Mouse (Mus musculus): ENCODE results near the gene Cln3. TPM values are rescaled to one million over a fixed set of nuclear protein-coding genes. Genes with fewer than 3 reads are reported as not detected.

Gene Cln3
- total and polyA plus RNA-seq, 3 experiments: 12.8 to 33.2 (median 12.9) TPM

DNA sequence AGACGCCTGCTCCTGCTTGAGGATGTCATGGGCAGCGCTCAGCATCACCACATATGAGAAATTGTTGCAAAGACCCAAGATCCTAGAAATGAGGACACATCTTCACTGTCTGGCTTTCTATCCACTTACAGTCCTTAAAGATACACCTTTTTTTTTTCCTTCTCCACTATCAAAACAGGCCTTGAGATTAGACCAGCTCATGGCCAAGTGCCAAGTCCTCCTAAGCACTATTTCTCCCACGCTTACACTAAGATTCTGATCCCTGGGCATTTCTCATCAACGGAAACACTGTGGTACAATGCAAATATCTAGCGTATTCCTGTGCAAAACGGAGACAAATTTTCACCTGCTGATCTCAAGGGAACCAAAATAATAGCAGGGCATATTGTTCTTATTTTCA is 4.0 kb downstream of the Cln3 start:
- H3K27ac ChIP-seq: no peak overlapping the region
- no peaks in the 10 kb centered on the region for H3K79me2 ChIP-seq (replicated peaks; ENCODE audit: control insufficient read depth, insufficient read depth, low read length)
- no peaks in the 10 kb centered on the region for H3K4me1 ChIP-seq (ENCODE audit: control insufficient read depth, insufficient read depth, low read length)
- 76% methylated on average over 6 of the region's 6 CpGs for WGBS
- TF ChIP-seq EP300 (IDR thresholded peaks at IDR 0.05; ENCODE audit: insufficient read depth, low read depth, low read length): no peak
- no peak for TF ChIP-seq POLR2A (IDR thresholded peaks at IDR 0.05; ENCODE audit: insufficient read depth, low read depth, low read length)
- no peak for TF ChIP-seq CTCF (IDR thresholded peaks at IDR 0.05)
- H3K9ac ChIP-seq (ENCODE audit: low read depth, low read length): no peak overlapping the region
- no peaks in the 10 kb centered on the region for H3K36me3 ChIP-seq (ENCODE audit: control insufficient read depth, insufficient read depth, low read length)
- no peaks in the 10 kb centered on the region for H3K27me3 ChIP-seq (ENCODE audit: control insufficient read depth, insufficient read depth, low read length)
- no peak for DNase-seq
- intact Hi-C loops (cut with DNase I): loop anchor here (2.0 to 10.0 kb wide), 2 partner anchors 15 to 623 kb away; partner anchors contain the start of genes Eif3c, Mylpf and Tbc1d10b
- H3K4me3 ChIP-seq: no peak overlapping the region

DNA sequence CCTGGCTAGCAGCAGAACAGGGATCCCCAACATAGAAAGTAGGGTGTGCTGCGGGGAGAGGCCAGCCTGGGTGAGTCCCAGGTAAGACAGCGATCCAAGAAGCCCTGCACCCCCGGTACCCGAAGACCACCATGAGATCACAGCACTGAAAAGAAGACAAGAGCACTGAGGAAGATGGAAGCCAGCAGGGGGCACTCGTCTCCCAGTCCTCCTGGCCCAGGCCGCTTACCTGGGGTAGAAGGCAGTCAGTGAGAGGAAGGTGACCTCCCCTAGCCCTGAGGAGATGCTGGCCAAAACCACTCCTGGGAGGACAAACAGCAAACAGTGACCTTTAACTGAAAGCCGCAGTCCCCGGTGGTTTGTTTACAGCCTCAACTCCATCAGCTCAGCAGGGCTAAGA is 6.4 kb downstream of the Cln3 start:
- no peak overlapping the region for H3K27ac ChIP-seq
- H3K4me3 ChIP-seq: no peak overlapping the region
- H3K9ac ChIP-seq (ENCODE audit: low read depth, low read length): no peak overlapping the region
- WGBS: 62% methylated on average over 8 of the region's 8 CpGs
- H3K79me2 ChIP-seq (replicated peaks; ENCODE audit: control insufficient read depth, insufficient read depth, low read length): no peaks in the 10 kb centered on the region
- no peaks in the 10 kb centered on the region for H3K36me3 ChIP-seq (ENCODE audit: control insufficient read depth, insufficient read depth, low read length)
- TF ChIP-seq POLR2A (IDR thresholded peaks at IDR 0.05; ENCODE audit: insufficient read depth, low read depth, low read length) (no peak), CTCF (IDR thresholded peaks at IDR 0.05) (peak; percentile 73)
- H3K4me1 ChIP-seq (ENCODE audit: control insufficient read depth, insufficient read depth, low read length): no peaks in the 10 kb centered on the region
- H3K27me3 ChIP-seq (ENCODE audit: control insufficient read depth, insufficient read depth, low read length): no peaks in the 10 kb centered on the region
- DNase-seq: peak; percentile 48 to 67
- intact Hi-C loops (cut with DNase I): loop anchor here (2.0 kb wide), 1 partner anchor 58 kb away; no protein-coding TSS in a partner anchor

DNA sequence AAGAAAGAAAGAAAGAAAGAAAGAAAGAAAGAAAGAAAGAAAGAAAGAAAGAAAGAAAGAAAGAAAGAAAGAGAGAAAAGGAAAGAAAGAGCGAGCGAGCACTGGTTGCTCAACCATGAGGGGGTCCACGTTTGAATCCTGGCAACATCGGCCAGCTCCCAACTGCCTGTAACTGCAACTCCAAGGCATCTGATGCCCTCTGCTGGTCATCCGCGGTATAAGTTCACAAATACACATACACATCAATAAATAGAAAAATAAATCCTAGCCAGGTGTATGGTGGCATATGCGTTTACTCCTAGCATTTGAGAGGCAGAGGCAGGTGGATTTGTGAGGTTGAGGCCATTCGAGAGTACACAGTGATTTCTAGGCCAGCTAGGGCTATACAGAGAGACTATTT is 8.7 kb downstream of the Cln3 start:
- intact Hi-C loops (cut with DNase I): no loop called here
- H3K9ac ChIP-seq (ENCODE audit: low read depth, low read length): no peak overlapping the region
- no peak for DNase-seq

DNA sequence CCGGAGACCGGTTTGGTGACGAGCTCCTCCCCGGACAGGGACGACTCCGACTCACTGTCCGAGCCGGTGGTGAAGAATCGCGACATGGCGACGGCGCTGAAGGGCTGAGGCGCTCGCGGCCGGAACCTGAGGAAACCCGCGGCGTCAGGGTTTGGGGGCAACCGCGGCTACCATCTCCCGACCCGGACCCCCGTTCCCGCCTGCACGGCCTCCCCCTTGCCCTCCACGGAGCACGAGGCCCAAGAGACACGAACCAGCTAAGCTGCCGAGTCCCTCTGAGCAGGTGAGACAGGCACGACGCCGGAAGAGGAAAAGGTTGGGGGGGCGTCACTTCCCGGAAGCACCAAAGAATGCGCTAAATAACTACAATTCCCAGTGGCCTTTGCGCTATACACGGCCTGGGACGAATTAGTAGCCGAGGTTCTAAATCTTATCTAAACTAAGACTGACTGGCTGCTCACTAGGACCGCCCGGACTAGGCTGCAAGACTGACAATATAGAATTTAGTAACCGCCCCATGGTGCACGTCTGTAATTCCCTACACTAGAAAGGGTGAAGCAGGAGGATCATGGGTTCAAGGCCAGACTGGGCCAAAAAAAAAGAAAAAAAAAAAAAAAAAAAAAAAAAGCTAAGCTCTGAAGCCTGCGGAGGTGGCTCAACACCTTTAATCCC is 19.4 kb downstream of the Cln3 start, which contains the start of gene Eif3c:
Gene Eif3c (minus strand): TSS at position 318 of the 672 bp plus-strand sequence.
- TF ChIP-seq POLR2A (IDR thresholded peaks at IDR 0.05; ENCODE audit: insufficient read depth, low read depth, low read length) (peak; percentile 80), CTCF (IDR thresholded peaks at IDR 0.05) (no peak), EP300 (IDR thresholded peaks at IDR 0.05; ENCODE audit: insufficient read depth, low read depth, low read length) (peak; percentile 52; the same call in 1 of the 2 replicates)
- DNase-seq: peak; percentile 84 to 90
- no peaks in the 10 kb centered on the region for H3K27me3 ChIP-seq (ENCODE audit: control insufficient read depth, insufficient read depth, low read length)
- peak within 1 kb of the TSS; percentile 83 for H3K27ac ChIP-seq
- intact Hi-C loops (cut with DNase I): loop anchor here (2.0 kb wide), 2 partner anchors 17 to 91 kb away; partner anchors contain the start of gene Sh2b1
- H3K36me3 ChIP-seq (ENCODE audit: control insufficient read depth, insufficient read depth, low read length): peaks cover 9% of the 10 kb centered on the region; the same call in 1 of the 2 replicates
- no peaks in the 10 kb centered on the region; the same call in 1 of the 2 replicates for H3K4me1 ChIP-seq (ENCODE audit: control insufficient read depth, insufficient read depth, low read length)
- WGBS: under 1% methylated on average over 46 of the region's 46 CpGs
- H3K79me2 ChIP-seq (replicated peaks; ENCODE audit: control insufficient read depth, insufficient read depth, low read length): no peaks in the 10 kb centered on the region
- H3K4me3 ChIP-seq: peak within 1 kb of the TSS; percentile 91
- H3K9ac ChIP-seq (ENCODE audit: low read depth, low read length): peak within 1 kb of the TSS; percentile 96

More for the DNA sequence above, 8.7 kb downstream of the Cln3 start:
- no peak overlapping the region for H3K27ac ChIP-seq
- no peaks in the 10 kb centered on the region for H3K4me1 ChIP-seq (ENCODE audit: control insufficient read depth, insufficient read depth, low read length)
- TF ChIP-seq EP300 (IDR thresholded peaks at IDR 0.05; ENCODE audit: insufficient read depth, low read depth, low read length) (no peak), CTCF (IDR thresholded peaks at IDR 0.05) (peak; percentile 68)
- H3K36me3 ChIP-seq (ENCODE audit: control insufficient read depth, insufficient read depth, low read length): no peaks in the 10 kb centered on the region
- no peaks in the 10 kb centered on the region for H3K79me2 ChIP-seq (replicated peaks; ENCODE audit: control insufficient read depth, insufficient read depth, low read length)
- WGBS: 62% methylated on average over 8 of the region's 8 CpGs
- no peak overlapping the region for H3K4me3 ChIP-seq
- H3K27me3 ChIP-seq (ENCODE audit: control insufficient read depth, insufficient read depth, low read length): no peaks in the 10 kb centered on the region

DNA sequence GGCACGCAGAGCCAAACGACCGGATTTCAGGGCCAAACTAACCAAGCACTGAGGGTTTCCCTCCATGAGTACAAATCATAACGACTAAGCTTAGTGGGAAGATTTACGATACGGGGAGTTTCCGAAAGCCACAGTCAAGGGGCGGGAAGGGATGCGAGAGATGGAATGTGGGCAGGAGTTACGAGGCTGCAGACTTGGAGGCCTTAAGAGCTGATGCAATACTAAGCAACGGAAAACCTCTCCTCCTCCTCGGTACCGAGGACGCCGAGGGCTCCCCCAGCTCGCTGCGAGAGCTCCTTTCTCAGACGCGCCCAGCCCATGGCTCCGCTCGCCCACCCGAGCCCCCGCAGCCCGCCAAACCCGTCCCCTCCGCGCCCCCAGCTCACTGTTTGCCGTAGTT is 19.9 kb downstream of the Cln3 start:
- no peaks in the 10 kb centered on the region; the same call in 1 of the 2 replicates for H3K4me1 ChIP-seq (ENCODE audit: control insufficient read depth, insufficient read depth, low read length)
- WGBS: 1% methylated on average over 28 of the region's 28 CpGs
- intact Hi-C loops (cut with DNase I): loop anchor here (2.0 kb wide), 2 partner anchors 17 to 91 kb away; partner anchors contain the start of gene Sh2b1
- H3K79me2 ChIP-seq (replicated peaks; ENCODE audit: control insufficient read depth, insufficient read depth, low read length): no peaks in the 10 kb centered on the region
- TF ChIP-seq EP300 (IDR thresholded peaks at IDR 0.05; ENCODE audit: insufficient read depth, low read depth, low read length) (no peak), POLR2A (IDR thresholded peaks at IDR 0.05; ENCODE audit: insufficient read depth, low read depth, low read length) (no peak), CTCF (IDR thresholded peaks at IDR 0.05) (no peak)
- peak overlapping the region; percentile 96 for H3K9ac ChIP-seq (ENCODE audit: low read depth, low read length)
- H3K36me3 ChIP-seq (ENCODE audit: control insufficient read depth, insufficient read depth, low read length): peaks cover 9% of the 10 kb centered on the region; the same call in 1 of the 2 replicates
- DNase-seq: no peak
- no peaks in the 10 kb centered on the region for H3K27me3 ChIP-seq (ENCODE audit: control insufficient read depth, insufficient read depth, low read length)
- peak overlapping the region; percentile 83 for H3K27ac ChIP-seq
- H3K4me3 ChIP-seq: peak overlapping the region; percentile 91

DNA sequence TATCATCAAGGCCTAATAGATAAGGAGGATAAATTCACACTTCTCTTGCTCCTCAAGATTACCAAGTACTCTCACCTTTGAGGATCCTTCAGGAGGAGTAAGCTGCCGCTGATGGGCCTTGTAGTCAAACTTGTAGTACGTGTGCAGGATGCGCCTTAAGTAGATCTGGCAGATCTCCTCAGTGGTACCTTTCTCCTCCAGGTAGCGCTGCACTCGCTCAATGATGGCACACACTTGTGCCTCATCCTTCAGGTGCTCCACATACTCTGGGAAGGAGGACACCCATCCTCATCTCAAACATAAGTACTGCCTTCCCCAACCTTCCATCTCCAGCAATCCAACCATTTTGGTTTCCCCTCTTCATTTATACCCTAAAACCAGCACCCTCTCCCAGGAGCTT is 29.0 kb downstream of the Cln3 start:
- peaks cover 2% of the 10 kb centered on the region for H3K36me3 ChIP-seq (ENCODE audit: control insufficient read depth, insufficient read depth, low read length)
- intact Hi-C loops (cut with DNase I): no loop called here

More for the DNA sequence above, 29.0 kb downstream of the Cln3 start:
- Histone ChIP-seq H3K79me2 (replicated peaks; ENCODE audit: control insufficient read depth, insufficient read depth, low read length) (no peaks in the 10 kb centered on the region), H3K4me3 (no peak overlapping the region), H3K4me1 (ENCODE audit: control insufficient read depth, insufficient read depth, low read length) (no peaks in the 10 kb centered on the region), H3K9ac (ENCODE audit: low read depth, low read length) (no peak overlapping the region), H3K27ac (no peak overlapping the region), H3K27me3 (ENCODE audit: control insufficient read depth, insufficient read depth, low read length) (no peaks in the 10 kb centered on the region)
- 93% methylated on average over 5 of the region's 5 CpGs for WGBS
- TF ChIP-seq POLR2A (IDR thresholded peaks at IDR 0.05; ENCODE audit: insufficient read depth, low read depth, low read length) (no peak), CTCF (IDR thresholded peaks at IDR 0.05) (no peak), EP300 (IDR thresholded peaks at IDR 0.05; ENCODE audit: insufficient read depth, low read depth, low read length) (no peak)
- DNase-seq: no peak

All from heart, adult 2 months (tissue).